Mouse (Mus musculus): ENCODE results near the gene Slc25a40. TPM values are rescaled to one million over a fixed set of nuclear protein-coding genes. Genes with fewer than 3 reads are reported as not detected.

The Slc25a40 gene
- polyA plus RNA-seq, 1 experiment from 2014 or later, result 3.8 TPM

DNA sequence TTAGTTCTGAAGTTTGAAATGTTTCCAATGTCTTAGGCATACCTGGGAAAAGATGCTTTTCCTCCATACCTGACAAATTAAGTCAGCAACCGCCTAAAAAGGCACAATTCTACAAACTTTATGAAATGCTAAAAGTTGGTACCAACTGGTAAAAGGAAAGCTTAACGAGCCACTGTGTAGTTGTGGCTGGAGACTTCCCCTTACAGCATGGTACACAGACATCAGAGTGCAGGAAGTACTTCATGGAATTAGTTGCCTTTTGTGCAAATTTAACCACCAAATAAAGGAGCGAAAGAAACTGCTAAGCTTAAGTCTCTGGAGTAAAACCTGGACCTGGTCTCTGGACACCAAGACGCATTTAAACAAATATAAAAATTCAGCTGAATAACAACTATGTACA is 69.1 kb downstream of the Slc25a40 start:
- Histone ChIP-seq H3K27me3 (no peaks in the 10 kb centered on the region), H3K4me1 (replicated peaks) (no peaks in the 10 kb centered on the region)

More for the DNA sequence above, 69.1 kb downstream of the Slc25a40 start:
- Histone ChIP-seq H3K9me3 (replicated peaks) (no peaks in the 10 kb centered on the region), H3K27ac (no peak overlapping the region), H3K9ac (no peak overlapping the region), H3K36me3 (no peaks in the 10 kb centered on the region), H3K4me3 (replicated peaks) (no peak overlapping the region), H3K4me2 (no peak overlapping the region)
- DNase-seq (no peak), ATAC-seq (ENCODE audit: low read depth) (no peak)
- 52% methylated on average over 4 of the region's 4 CpGs for WGBS (ENCODE audit: insufficient replicate concordance)

Other genes starting within 250 kb of the Slc25a40 start
- 0.40 and 0.68 TPM in 2 replicates for gene Adam22, start 54.7 kb upstream of the Slc25a40 start, polyA plus RNA-seq (2015; fragmentation: Nextera tagmentation; extraction: Ambion mirVana)
- 33.0 and 38.8 TPM in 2 replicates for gene Dbf4, start 134 bp upstream of the Slc25a40 start, polyA plus RNA-seq (2015; fragmentation: Nextera tagmentation; extraction: Ambion mirVana)
- 0.18 and 0.24 TPM in 2 replicates for gene Rundc3b, start 200.1 kb downstream of the Slc25a40 start, polyA plus RNA-seq (2015; fragmentation: Nextera tagmentation; extraction: Ambion mirVana)
- 0.44 and 0.54 TPM in 2 replicates for gene Abcb1a, start 237.2 kb downstream of the Slc25a40 start, polyA plus RNA-seq (2015; fragmentation: Nextera tagmentation; extraction: Ambion mirVana)